Mouse (Mus musculus) brain, embryonic 14.5 days (tissue): ENCODE measurements around the gene Fam155a.

ENCODE experiments used
- CTCF ChIP-seq: fragments of 200-500 bp; IDR thresholded peaks from 2 replicates; pipeline ENCODE4 v1.5.1; 2012; ENCODE audit warnings: inconsistent platforms, mild to moderate bottlenecking, moderate library complexity, borderline replicate concordance; ENCODE audit not compliant: insufficient read depth, insufficient read length; ENCODE audit errors: extremely low read depth
- POLR2A ChIP-seq: fragments of 200-500 bp; IDR thresholded peaks from 2 replicates; pipeline ENCODE4 v1.6.1; 2012; ENCODE audit warnings: mild to moderate bottlenecking, inconsistent platforms, borderline replicate concordance; ENCODE audit not compliant: poor library complexity, insufficient read depth, insufficient read length, severe bottlenecking; ENCODE audit errors: extremely low read depth

- TF ChIP-seq CTCF (no peak), POLR2A (no peak)
These were observed 354.8 kb downstream of the Fam155a start for GRCm38 (mm10) chr8:9416189-9416588.
